Comparison of ENCODE assay signal across 10 mouse cellular contexts in the genomic region with DNA sequence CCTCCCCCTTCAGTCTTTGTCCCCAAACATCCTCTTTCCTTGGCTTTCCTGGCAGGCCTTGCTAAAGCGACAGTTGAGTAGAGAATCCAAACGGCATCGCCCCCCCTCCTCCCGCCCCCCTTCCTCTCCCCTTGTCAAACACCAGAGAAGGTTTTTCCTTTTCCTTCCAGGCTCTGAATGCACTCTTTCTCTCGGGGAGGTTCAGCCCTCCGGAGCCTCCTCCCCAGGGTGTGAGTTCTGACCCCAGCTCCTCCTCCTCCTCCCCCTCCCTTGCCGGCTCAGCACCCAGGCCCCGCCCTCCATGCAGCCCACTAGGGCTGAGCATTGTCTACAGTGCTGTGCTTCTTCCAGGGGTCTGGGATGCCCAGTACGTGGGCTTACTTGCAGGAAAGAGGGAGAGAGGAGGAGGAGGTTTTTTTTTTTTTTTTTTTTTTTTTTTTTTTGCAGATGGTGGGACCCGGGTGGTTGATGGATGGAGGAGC. TPM values are rescaled to one million over a fixed set of nuclear protein-coding genes. Genes with fewer than 3 reads are reported as not detected.
DNase-seq lines count a peak whose midpoint lies in the region; ATAC-seq and TF ChIP-seq lines count a peak whose summit lies in the region.
"Had no signal": no experiment of that assay in that cellular context is flagged by ENCODE, and none has a peak within 500 bp of the region (broad histone marks: within the 10 kb centered on the region; RNA-seq: fewer than 3 reads in every experiment).

No protein-coding gene starts in this region.

- H3K4me1 ChIP-seq in midbrain, embryonic 10.5 days = peaks cover 45% of the 10 kb centered on the region
- H3K4me1 ChIP-seq in midbrain, embryonic 15.5 days = peaks cover 22% of the 10 kb centered on the region
- peaks cover 23% of the 10 kb centered on the region for H3K4me1 ChIP-seq in hindbrain, embryonic 15.5 days (replicated peaks)
- H3K4me1 ChIP-seq in limb, embryonic 15.5 days = peaks cover 35% of the 10 kb centered on the region
- H3K4me1 ChIP-seq in stomach, postnatal 0 days (replicated peaks; ENCODE audit: control insufficient read depth, insufficient read depth) = peaks cover 7% of the 10 kb centered on the region; the same call in 1 of the 2 replicates

- no peak for ATAC-seq in midbrain, embryonic 15.5 days (replicated peaks)
- ATAC-seq in hindbrain, embryonic 15.5 days (ENCODE audit: low FRiP score, low read depth) = peak; percentile 56; the same call in 1 of the 2 replicates
- ATAC-seq in limb, embryonic 15.5 days (ENCODE audit: insufficient number of reproducible peaks, low FRiP score, low TSS enrichment, low read depth) = no peak
- ATAC-seq in stomach, postnatal 0 days (ENCODE audit: low FRiP score, low TSS enrichment) = peak; percentile 11; the same call in 1 of the 2 replicates
- no peak for ATAC-seq in megakaryocyte-erythroid progenitor cell, adult 5-6 weeks (replicated peaks; ENCODE audit: low FRiP score, low TSS enrichment, poor library complexity, severe bottlenecking)

- no peak for TF ChIP-seq EP300 in stomach, postnatal 0 days (optimal IDR thresholded peaks at IDR 0.05)

- no peak overlapping the region; the same call in 1 of the 2 replicates for H3K4me2 ChIP-seq in midbrain, embryonic 15.5 days
- peak overlapping the region; percentile 13; the same call in 1 of the 2 replicates for H3K4me2 ChIP-seq in hindbrain, embryonic 15.5 days
- H3K4me2 ChIP-seq in limb, embryonic 15.5 days = peak overlapping the region; percentile 34
- H3K4me2 ChIP-seq in stomach, postnatal 0 days (replicated peaks; ENCODE audit: low read depth) = peak overlapping the region; percentile 36

- TF ChIP-seq CTCF in stomach, postnatal 0 days (IDR thresholded peaks at IDR 0.05; ENCODE audit: low read depth) = no peak

- no peak overlapping the region for H3K9ac ChIP-seq in midbrain, embryonic 15.5 days
- no peak overlapping the region for H3K9ac ChIP-seq in hindbrain, embryonic 15.5 days
- no peak overlapping the region for H3K9ac ChIP-seq in limb, embryonic 15.5 days
- peak overlapping the region; percentile 50 for H3K9ac ChIP-seq in stomach, postnatal 0 days (ENCODE audit: low read length)

- peaks cover 53% of the 10 kb centered on the region for H3K27me3 ChIP-seq in midbrain, embryonic 10.5 days (ENCODE audit: low read depth, poor library complexity, severe bottlenecking)
- peaks cover 25% of the 10 kb centered on the region for H3K27me3 ChIP-seq in midbrain, embryonic 15.5 days (replicated peaks)
- peaks cover 32% of the 10 kb centered on the region for H3K27me3 ChIP-seq in hindbrain, embryonic 15.5 days
- H3K27me3 ChIP-seq in limb, embryonic 15.5 days = no peaks in the 10 kb centered on the region
- no peaks in the 10 kb centered on the region for H3K27me3 ChIP-seq in stomach, postnatal 0 days (ENCODE audit: control insufficient read depth, insufficient read depth, low read length)

- no peaks in the 10 kb centered on the region for H3K36me3 ChIP-seq in midbrain, embryonic 10.5 days
- no peaks in the 10 kb centered on the region for H3K36me3 ChIP-seq in midbrain, embryonic 15.5 days (replicated peaks)
- H3K36me3 ChIP-seq in hindbrain, embryonic 15.5 days = no peaks in the 10 kb centered on the region
- H3K36me3 ChIP-seq in limb, embryonic 15.5 days = no peaks in the 10 kb centered on the region
- H3K36me3 ChIP-seq in stomach, postnatal 0 days (ENCODE audit: control insufficient read depth, insufficient read depth, low read length) = no peaks in the 10 kb centered on the region

- peak overlapping the region; percentile 30 for H3K4me3 ChIP-seq in midbrain, embryonic 10.5 days
- no peak overlapping the region for H3K4me3 ChIP-seq in midbrain, embryonic 15.5 days
- no peak overlapping the region for H3K4me3 ChIP-seq in hindbrain, embryonic 15.5 days
- H3K4me3 ChIP-seq in limb, embryonic 15.5 days = peak overlapping the region; percentile 8
- H3K4me3 ChIP-seq in stomach, postnatal 0 days (ENCODE audit: low read depth, low read length) = 0 out of 2 replicates have a peak overlapping the region, but pooled peaks have one; percentile 2
- H3K4me3 ChIP-seq: erythroblast, embryonic 14.5 days had no signal

- WGBS in midbrain, embryonic 10.5 days = 2% methylated on average over 10 of the region's 10 CpGs
- WGBS in midbrain, embryonic 15.5 days = 1% methylated on average over 9 of the region's 10 CpGs
- WGBS in hindbrain, embryonic 15.5 days = 0% methylated on average over 8 of the region's 10 CpGs
- 4% methylated on average over 10 of the region's 10 CpGs for WGBS in limb, embryonic 15.5 days
- WGBS in stomach, postnatal 0 days = 2% methylated on average over 10 of the region's 10 CpGs

- H3K27ac ChIP-seq in midbrain, embryonic 10.5 days (replicated peaks) = peak overlapping the region; percentile 78
- no peak overlapping the region for H3K27ac ChIP-seq in midbrain, embryonic 15.5 days
- H3K27ac ChIP-seq in hindbrain, embryonic 15.5 days (replicated peaks) = no peak overlapping the region
- H3K27ac ChIP-seq in limb, embryonic 15.5 days = peak overlapping the region; percentile 63
- peak overlapping the region; percentile 76 for H3K27ac ChIP-seq in stomach, postnatal 0 days (replicated peaks)

- peak; percentile 62 for DNase-seq in midbrain, embryonic 10.5 days (ENCODE audit: low spot score)
- peak; percentile 62 for DNase-seq in stomach, postnatal 0 days (ENCODE audit: low spot score)
- DNase-seq in spleen, postnatal 4 days (ENCODE audit: low spot score in 2 of 2) = no peak
- no peak for DNase-seq in right cerebral cortex, postnatal 10 days (ENCODE audit: low spot score in 2 of 2)

- H3K9me3 ChIP-seq in midbrain, embryonic 10.5 days (replicated peaks) = no peaks in the 10 kb centered on the region
- H3K9me3 ChIP-seq in midbrain, embryonic 15.5 days = no peaks in the 10 kb centered on the region
- no peaks in the 10 kb centered on the region for H3K9me3 ChIP-seq in hindbrain, embryonic 15.5 days
- H3K9me3 ChIP-seq in limb, embryonic 15.5 days = no peaks in the 10 kb centered on the region
- no peaks in the 10 kb centered on the region for H3K9me3 ChIP-seq in stomach, postnatal 0 days (ENCODE audit: control insufficient read depth, low read length)

RNA-seq across cellular contexts. Expression of a gene that starts 2.9 kb away (rescaled TPM):
- polyA plus RNA-seq in midbrain, embryonic 10.5 days (2016; fragmentation: Nextera tagmentation; extraction: Ambion mirVana) = 21.8 and 22.4 TPM in 2 replicates
- 6.8 and 7.7 TPM in 2 replicates for polyA plus RNA-seq in midbrain, embryonic 15.5 days (2015; fragmentation: Nextera tagmentation; extraction: Ambion mirVana)
- 8.9 and 9.0 TPM in 2 replicates for polyA plus RNA-seq in hindbrain, embryonic 15.5 days (2015; fragmentation: Nextera tagmentation; extraction: Ambion mirVana)
- polyA plus RNA-seq in limb, embryonic 15.5 days (2015; fragmentation: Nextera tagmentation; extraction: Ambion mirVana) = 63.3 and 70.7 TPM in 2 replicates
- polyA plus RNA-seq in stomach, postnatal 0 days (2015; fragmentation: Nextera tagmentation; extraction: Ambion mirVana) = 26.9 and 30.7 TPM in 2 replicates
- total RNA-seq in megakaryocyte-erythroid progenitor cell, adult 5-6 weeks (2014; fragmentation: Nextera tagmentation) = not detected in 2 replicates
- not detected in 2 replicates for total RNA-seq in megakaryocyte-erythroid progenitor cell, adult 5-6 weeks (2017)

RNA-seq across cellular contexts. Expression of a gene that starts 9.1 kb away (rescaled TPM):
- 8.8 and 10.1 TPM in 2 replicates for polyA plus RNA-seq in midbrain, embryonic 10.5 days (2016; fragmentation: Nextera tagmentation; extraction: Ambion mirVana)
- 9.6 and 9.9 TPM in 2 replicates for polyA plus RNA-seq in midbrain, embryonic 15.5 days (2015; fragmentation: Nextera tagmentation; extraction: Ambion mirVana)
- 7.4 and 9.6 TPM in 2 replicates for polyA plus RNA-seq in hindbrain, embryonic 15.5 days (2015; fragmentation: Nextera tagmentation; extraction: Ambion mirVana)
- polyA plus RNA-seq in limb, embryonic 15.5 days (2015; fragmentation: Nextera tagmentation; extraction: Ambion mirVana) = 12.6 and 13.0 TPM in 2 replicates
- 11.0 and 13.4 TPM in 2 replicates for polyA plus RNA-seq in stomach, postnatal 0 days (2015; fragmentation: Nextera tagmentation; extraction: Ambion mirVana)
- 6.4 and 10.6 TPM in 2 replicates for total RNA-seq in megakaryocyte-erythroid progenitor cell, adult 5-6 weeks (2014; fragmentation: Nextera tagmentation)
- 1.6 and 5.4 TPM in 2 replicates for total RNA-seq in megakaryocyte-erythroid progenitor cell, adult 5-6 weeks (2017)

RNA-seq across cellular contexts. Expression of a gene that starts 23.1 kb away (rescaled TPM):
- not detected in 2 replicates for polyA plus RNA-seq in midbrain, embryonic 10.5 days (2016; fragmentation: Nextera tagmentation; extraction: Ambion mirVana)
- polyA plus RNA-seq in midbrain, embryonic 15.5 days (2015; fragmentation: Nextera tagmentation; extraction: Ambion mirVana) = 1.2 and 1.3 TPM in 2 replicates
- polyA plus RNA-seq in hindbrain, embryonic 15.5 days (2015; fragmentation: Nextera tagmentation; extraction: Ambion mirVana) = 3.7 and 4.0 TPM in 2 replicates
- polyA plus RNA-seq in limb, embryonic 15.5 days (2015; fragmentation: Nextera tagmentation; extraction: Ambion mirVana) = 1.6 TPM in 2 replicates
- polyA plus RNA-seq in stomach, postnatal 0 days (2015; fragmentation: Nextera tagmentation; extraction: Ambion mirVana) = not detected in 2 replicates
- not detected in 2 replicates for total RNA-seq in megakaryocyte-erythroid progenitor cell, adult 5-6 weeks (2014; fragmentation: Nextera tagmentation)
- not detected in 2 replicates for total RNA-seq in megakaryocyte-erythroid progenitor cell, adult 5-6 weeks (2017)
- total RNA-seq: neutrophil, adult 5-6 weeks had no signal
- polyA plus RNA-seq: erythroblast, embryonic 14.5 days had no signal

RNA-seq across cellular contexts. Expression of a gene that starts 25.8 kb away (rescaled TPM):
- 0.19 TPM in 1 of 2 replicates, not detected in the other for polyA plus RNA-seq in midbrain, embryonic 10.5 days (2016; fragmentation: Nextera tagmentation; extraction: Ambion mirVana)
- 0.43 TPM in 1 of 2 replicates, not detected in the other for polyA plus RNA-seq in midbrain, embryonic 15.5 days (2015; fragmentation: Nextera tagmentation; extraction: Ambion mirVana)
- 0.39 TPM in 1 of 2 replicates, not detected in the other for polyA plus RNA-seq in hindbrain, embryonic 15.5 days (2015; fragmentation: Nextera tagmentation; extraction: Ambion mirVana)
- 18.1 and 45.8 TPM in 2 replicates for polyA plus RNA-seq in limb, embryonic 15.5 days (2015; fragmentation: Nextera tagmentation; extraction: Ambion mirVana)
- 0.13 and 0.38 TPM in 2 replicates for polyA plus RNA-seq in stomach, postnatal 0 days (2015; fragmentation: Nextera tagmentation; extraction: Ambion mirVana)
- not detected in 2 replicates for total RNA-seq in megakaryocyte-erythroid progenitor cell, adult 5-6 weeks (2014; fragmentation: Nextera tagmentation)
- total RNA-seq in megakaryocyte-erythroid progenitor cell, adult 5-6 weeks (2017) = not detected in 2 replicates
- total RNA-seq: neutrophil, adult 5-6 weeks had no signal
- polyA plus RNA-seq: erythroblast, embryonic 14.5 days had no signal

RNA-seq across cellular contexts. Expression of a gene that starts 29.4 kb away (rescaled TPM):
- polyA plus RNA-seq in midbrain, embryonic 10.5 days (2016; fragmentation: Nextera tagmentation; extraction: Ambion mirVana) = 112 and 124 TPM in 2 replicates
- 233 and 238 TPM in 2 replicates for polyA plus RNA-seq in midbrain, embryonic 15.5 days (2015; fragmentation: Nextera tagmentation; extraction: Ambion mirVana)
- 246 and 250 TPM in 2 replicates for polyA plus RNA-seq in hindbrain, embryonic 15.5 days (2015; fragmentation: Nextera tagmentation; extraction: Ambion mirVana)
- polyA plus RNA-seq in limb, embryonic 15.5 days (2015; fragmentation: Nextera tagmentation; extraction: Ambion mirVana) = 100 and 109 TPM in 2 replicates
- polyA plus RNA-seq in stomach, postnatal 0 days (2015; fragmentation: Nextera tagmentation; extraction: Ambion mirVana) = 133 and 142 TPM in 2 replicates
- 75.6 and 75.9 TPM in 2 replicates for total RNA-seq in megakaryocyte-erythroid progenitor cell, adult 5-6 weeks (2014; fragmentation: Nextera tagmentation)
- total RNA-seq in megakaryocyte-erythroid progenitor cell, adult 5-6 weeks (2017) = 15.7 and 32.3 TPM in 2 replicates

Comparison
In these comparisons a context has a peak if more than half of its experiments do, and no peak if none do; other contexts are left out.
1. H3K27ac ChIP-seq: peak in midbrain, embryonic 10.5 days (single experiment), limb, embryonic 15.5 days (single experiment) and stomach, postnatal 0 days (single experiment); none in midbrain, embryonic 15.5 days (single experiment) and hindbrain, embryonic 15.5 days (single experiment).
2. H3K4me3 ChIP-seq: peak in midbrain, embryonic 10.5 days (single experiment), limb, embryonic 15.5 days (single experiment) and stomach, postnatal 0 days (single experiment); none in midbrain, embryonic 15.5 days (single experiment) and hindbrain, embryonic 15.5 days (single experiment).
3. DNase-seq: peak in midbrain, embryonic 10.5 days (single experiment) and stomach, postnatal 0 days (single experiment); none in spleen, postnatal 4 days (0 of 2) and right cerebral cortex, postnatal 10 days (0 of 2).
4. ATAC-seq: peak in hindbrain, embryonic 15.5 days (single experiment) and stomach, postnatal 0 days (single experiment); none in midbrain, embryonic 15.5 days (single experiment), limb, embryonic 15.5 days (single experiment) and megakaryocyte-erythroid progenitor cell, adult 5-6 weeks (single experiment).